Mouse (Mus musculus): ENCODE measurements at regions not wholly inside any gene's neighbourhood (a gene's known extent, or its start where the extent isn't known, plus 50 kb on each side); places are given as distances from the start of the nearest gene placed in this dataset.

GRCm38 (mm10) chr15:56817204-56818157, 659.9 kb downstream of the Slc22a22 start:
- TF ChIP-seq CTCF (conservative IDR thresholded peaks at IDR 0.05; ENCODE audit: low read length) (no peak), NANOG (IDR thresholded peaks at IDR 0.05; ENCODE audit: borderline replicate concordance, low read length) (no peak), POU5F1 (IDR thresholded peaks at IDR 0.05; ENCODE audit: borderline replicate concordance, low read length) (no peak)
- no peaks in the 10 kb centered on the region for H3K9me3 ChIP-seq (ENCODE audit: low read length)
- no peaks in the 10 kb centered on the region for H3K36me3 ChIP-seq (ENCODE audit: insufficient read depth, low read length)
- H3K4me1 ChIP-seq (replicated peaks; ENCODE audit: low read depth, low read length): no peaks in the 10 kb centered on the region
- no peak overlapping the region for H3K4me3 ChIP-seq (replicated peaks; ENCODE audit: low read length)
- no peaks in the 10 kb centered on the region for H3K27me3 ChIP-seq (ENCODE audit: insufficient read depth, low read length)

- no peaks in the 10 kb centered on the region for H3K27me3 ChIP-seq (ENCODE audit: insufficient read depth, low read length)
- TF ChIP-seq POU5F1 (IDR thresholded peaks at IDR 0.05; ENCODE audit: borderline replicate concordance, low read length) (no peak), NANOG (IDR thresholded peaks at IDR 0.05; ENCODE audit: borderline replicate concordance, low read length) (no peak), CTCF (conservative IDR thresholded peaks at IDR 0.05; ENCODE audit: low read length) (no peak)
- H3K4me3 ChIP-seq (replicated peaks; ENCODE audit: low read length): no peak overlapping the region
- 0 out of 2 replicates have a peak, but pooled peaks cover 7% of the 10 kb centered on the region for H3K4me1 ChIP-seq (replicated peaks; ENCODE audit: low read depth, low read length)
- H3K9me3 ChIP-seq (ENCODE audit: low read length): no peaks in the 10 kb centered on the region
- no peaks in the 10 kb centered on the region for H3K36me3 ChIP-seq (ENCODE audit: insufficient read depth, low read length)
Measured at GRCm38 (mm10) chr15:56813876-56814275, 663.5 kb downstream of the Slc22a22 start.

- H3K9me3 ChIP-seq (ENCODE audit: low read length): peaks cover 19% of the 10 kb centered on the region
- no peaks in the 10 kb centered on the region for H3K27me3 ChIP-seq (ENCODE audit: insufficient read depth, low read length)
- H3K4me3 ChIP-seq (replicated peaks; ENCODE audit: low read length): no peak overlapping the region
- TF ChIP-seq CTCF (conservative IDR thresholded peaks at IDR 0.05; ENCODE audit: low read length): no peak
- H3K36me3 ChIP-seq (ENCODE audit: insufficient read depth, low read length): no peaks in the 10 kb centered on the region
- 0 out of 2 replicates have a peak, but pooled peaks cover 7% of the 10 kb centered on the region for H3K4me1 ChIP-seq (replicated peaks; ENCODE audit: low read depth, low read length)
Measured at GRCm38 (mm10) chr15:56810151-56810550, 667.3 kb downstream of the Slc22a22 start.

GRCm38 (mm10) chr15:56807611-56808010, 669.8 kb downstream of the Slc22a22 start:
- no peaks in the 10 kb centered on the region for H3K36me3 ChIP-seq (ENCODE audit: insufficient read depth, low read length)
- 0 out of 2 replicates have a peak, but pooled peaks cover 7% of the 10 kb centered on the region for H3K4me1 ChIP-seq (replicated peaks; ENCODE audit: low read depth, low read length)
- H3K9me3 ChIP-seq (ENCODE audit: low read length): peaks cover 22% of the 10 kb centered on the region
- no peak overlapping the region for H3K4me3 ChIP-seq (replicated peaks; ENCODE audit: low read length)
- no peak for TF ChIP-seq POU5F1 (IDR thresholded peaks at IDR 0.05; ENCODE audit: borderline replicate concordance, low read length)
- no peak for TF ChIP-seq CTCF (conservative IDR thresholded peaks at IDR 0.05; ENCODE audit: low read length)
- TF ChIP-seq NANOG (IDR thresholded peaks at IDR 0.05; ENCODE audit: borderline replicate concordance, low read length): no peak
- H3K27me3 ChIP-seq (ENCODE audit: insufficient read depth, low read length): no peaks in the 10 kb centered on the region

- TF ChIP-seq POU5F1 (IDR thresholded peaks at IDR 0.05; ENCODE audit: borderline replicate concordance, low read length): no peak
- no peak for TF ChIP-seq NANOG (IDR thresholded peaks at IDR 0.05; ENCODE audit: borderline replicate concordance, low read length)
- no peak for TF ChIP-seq CTCF (conservative IDR thresholded peaks at IDR 0.05; ENCODE audit: low read length)
Measured at GRCm38 (mm10) chr15:56801933-56802332, 675.5 kb downstream of the Slc22a22 start.

GRCm38 (mm10) chr15:56775431-56775830, 702.0 kb downstream of the Slc22a22 start:
- Histone ChIP-seq H3K27me3 (ENCODE audit: insufficient read depth, low read length) (no peaks in the 10 kb centered on the region), H3K4me1 (replicated peaks; ENCODE audit: low read depth, low read length) (no peaks in the 10 kb centered on the region), H3K4me3 (replicated peaks; ENCODE audit: low read length) (no peak overlapping the region), H3K9me3 (ENCODE audit: low read length) (no peaks in the 10 kb centered on the region), H3K36me3 (ENCODE audit: insufficient read depth, low read length) (no peaks in the 10 kb centered on the region)
- no peak for TF ChIP-seq POU5F1 (IDR thresholded peaks at IDR 0.05; ENCODE audit: borderline replicate concordance, low read length)
- TF ChIP-seq CTCF (conservative IDR thresholded peaks at IDR 0.05; ENCODE audit: low read length): no peak

More at GRCm38 (mm10) chr15:56801933-56802332, 675.5 kb downstream of the Slc22a22 start:
- H3K4me3 ChIP-seq (replicated peaks; ENCODE audit: low read length): no peak overlapping the region
- H3K4me1 ChIP-seq (replicated peaks; ENCODE audit: low read depth, low read length): no peaks in the 10 kb centered on the region
- no peaks in the 10 kb centered on the region for H3K36me3 ChIP-seq (ENCODE audit: insufficient read depth, low read length)
- H3K27me3 ChIP-seq (ENCODE audit: insufficient read depth, low read length): no peaks in the 10 kb centered on the region
- H3K9me3 ChIP-seq (ENCODE audit: low read length): peaks cover 21% of the 10 kb centered on the region

GRCm38 (mm10) chr15:56774648-56775393, 702.6 kb downstream of the Slc22a22 start:
- Histone ChIP-seq H3K4me1 (replicated peaks; ENCODE audit: low read depth, low read length) (no peaks in the 10 kb centered on the region), H3K4me3 (replicated peaks; ENCODE audit: low read length) (no peak overlapping the region), H3K9me3 (ENCODE audit: low read length) (no peaks in the 10 kb centered on the region), H3K27me3 (ENCODE audit: insufficient read depth, low read length) (no peaks in the 10 kb centered on the region), H3K36me3 (ENCODE audit: insufficient read depth, low read length) (no peaks in the 10 kb centered on the region)
- no peak for TF ChIP-seq CTCF (conservative IDR thresholded peaks at IDR 0.05; ENCODE audit: low read length)
- TF ChIP-seq POU5F1 (IDR thresholded peaks at IDR 0.05; ENCODE audit: borderline replicate concordance, low read length): no peak
- no peak for TF ChIP-seq NANOG (IDR thresholded peaks at IDR 0.05; ENCODE audit: borderline replicate concordance, low read length)

GRCm38 (mm10) chr15:56766356-56766755, 711.1 kb downstream of the Slc22a22 start:
- no peaks in the 10 kb centered on the region for H3K9me3 ChIP-seq (ENCODE audit: low read length)
- no peak overlapping the region for H3K4me3 ChIP-seq (replicated peaks; ENCODE audit: low read length)
- H3K27me3 ChIP-seq (ENCODE audit: insufficient read depth, low read length): no peaks in the 10 kb centered on the region
- H3K36me3 ChIP-seq (ENCODE audit: insufficient read depth, low read length): no peaks in the 10 kb centered on the region
- TF ChIP-seq CTCF (conservative IDR thresholded peaks at IDR 0.05; ENCODE audit: low read length): no peak
- TF ChIP-seq POU5F1 (IDR thresholded peaks at IDR 0.05; ENCODE audit: borderline replicate concordance, low read length): no peak
- no peak for TF ChIP-seq NANOG (IDR thresholded peaks at IDR 0.05; ENCODE audit: borderline replicate concordance, low read length)
- peaks cover 20% of the 10 kb centered on the region for H3K4me1 ChIP-seq (replicated peaks; ENCODE audit: low read depth, low read length)

Measured in E14TG2a.4 (cell line).